Mouse (Mus musculus) liver, embryonic 14.5 days (tissue): ENCODE measurements around the gene Dlgap1.

Source experiments
- CTCF ChIP-seq: IDR thresholded peaks from 2 replicates; pipeline ENCODE4 v1.5.1; 2016; ENCODE audit warnings: antibody characterized with exemption, low read depth, control low read depth
- EP300 ChIP-seq: IDR thresholded peaks from 2 replicates; pipeline ENCODE4 v1.6.1; 2016; ENCODE audit warnings: antibody characterized with exemption, low read depth

GRCm38 (mm10) chr17:70442976-70443375, 474.1 kb downstream of the Dlgap1 start:
- no peak for TF ChIP-seq CTCF
- TF ChIP-seq EP300 = no peak
